Mouse (Mus musculus): ENCODE measurements around the gene Tmem156.

DNA sequence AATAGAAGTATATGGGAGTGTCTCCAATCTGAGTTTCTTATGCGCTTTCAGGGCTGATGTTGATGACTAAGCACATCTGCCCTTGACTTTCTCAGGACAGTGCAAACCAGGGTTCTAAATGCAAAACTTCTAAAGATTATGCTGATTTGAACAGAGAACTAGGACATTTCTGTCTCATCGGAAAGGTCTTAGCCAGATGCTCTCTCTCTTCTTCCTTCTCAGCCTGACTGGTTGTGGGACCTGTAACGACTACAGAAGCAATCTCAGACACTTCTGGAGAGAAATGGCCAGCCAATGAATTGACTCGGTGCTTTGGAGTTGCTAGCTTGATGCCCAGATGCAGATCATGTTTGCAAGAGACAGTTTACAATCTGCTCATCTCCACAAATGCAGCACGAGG, 42.1 kb downstream of the Tmem156 start:
- TF ChIP-seq POLR2A (IDR thresholded peaks at IDR 0.05; ENCODE audit: low read depth, low read length) (no peak), CTCF (conservative IDR thresholded peaks at IDR 0.05 in 1 of 2, IDR thresholded peaks at IDR 0.05 in 1 of 2; ENCODE audit: low read depth in 2 of 2, low read length in 2 of 2) (no peak), TBP (conservative IDR thresholded peaks at IDR 0.05; ENCODE audit: low read depth, low read length) (no peak), EP300 (IDR thresholded peaks at IDR 0.05; ENCODE audit: low read length) (no peak), USF1 (IDR thresholded peaks at IDR 0.05; ENCODE audit: low read depth, low read length) (no peak), ELF1 (IDR thresholded peaks at IDR 0.05; ENCODE audit: low read depth, low read length) (no peak), ZKSCAN1 (IDR thresholded peaks at IDR 0.05; ENCODE audit: borderline replicate concordance, low read depth, low read length) (no peak), MAZ (IDR thresholded peaks at IDR 0.05; ENCODE audit: low read depth, low read length) (no peak), ZC3H11A (IDR thresholded peaks at IDR 0.05; ENCODE audit: low read depth, low read length) (no peak), IRF4 (IDR thresholded peaks at IDR 0.05; ENCODE audit: low read depth, low read length) (no peak), MAX (IDR thresholded peaks at IDR 0.05; ENCODE audit: low read length) (no peak), TCF12 (IDR thresholded peaks at IDR 0.05; ENCODE audit: low read depth, low read length) (no peak)

All from CH12.LX (cell line).